Mouse (Mus musculus) hindbrain, embryonic 10.5 days (tissue): ENCODE data around the gene Bicd1. TPM values are rescaled to one million over a fixed set of nuclear protein-coding genes. Genes with fewer than 3 reads are reported as not detected.
"Not testable (repeated sequence)": the region's sequence is repeated elsewhere in the genome, so short reads cannot be mapped to it uniquely, and the experiment has no call there.

Experiments used
- DNase-seq: peaks from one replicate; pipeline ENCODE4 v3.0.0-alpha.2; 2017; ENCODE audit warnings: low spot score
- H3K27ac ChIP-seq: fragments of 300-500 bp; sonication (generic); 2 replicates; pipeline ENCODE4 v1.5.1; 2016; ENCODE audit warnings: mild to moderate bottlenecking, moderate library complexity
- H3K27me3 ChIP-seq: fragments of 300-500 bp; sonication (generic); 2 replicates; pipeline ENCODE4 v1.6.1; 2016; ENCODE audit warnings: mild to moderate bottlenecking; ENCODE audit not compliant: poor library complexity, insufficient read depth, severe bottlenecking
- H3K36me3 ChIP-seq: fragments of 300-500 bp; sonication (generic); 2 replicates; pipeline ENCODE4 v1.6.1; 2016; ENCODE audit warnings: mild to moderate bottlenecking, moderate library complexity
- H3K4me1 ChIP-seq: fragments of 300-500 bp; sonication (generic); replicated peaks from 2 replicates; pipeline ENCODE4 v1.6.1; 2016; ENCODE audit warnings: mild to moderate bottlenecking
- H3K4me3 ChIP-seq: fragments of 300-500 bp; sonication (generic); 2 replicates; pipeline ENCODE4 v1.5.1; 2016; ENCODE audit warnings: mild to moderate bottlenecking, moderate library complexity
- H3K9me3 ChIP-seq: fragments of 300-500 bp; sonication (generic); 2 replicates; pipeline ENCODE4 v1.6.1; 2016; ENCODE audit warnings: mild to moderate bottlenecking, moderate library complexity
- WGBS: fragments of 180-500 bp; shearing (Covaris S2); methylation state at CpG from one replicate; pipeline ENCODE4 v1.1.7; 2016; 5-methylcytosine and 5-hydroxymethylcytosine counted together
- polyA plus RNA-seq: library from polyadenylated mRNA; unstranded; fragments of >200 nt; fragmentation: Nextera tagmentation; extraction: Ambion mirVana; gene quantifications from 2 replicates; pipeline ENCODE4 v1.2.1, GENCODE M21; 2016

Gene Bicd1
- polyA plus RNA-seq, 1 experiment from 2014 or later, result 13.9 TPM

- Histone ChIP-seq H3K27ac (no peak overlapping the region), H3K4me1 (peaks cover 4% of the 10 kb centered on the region; the same call in 1 of the 2 replicates), H3K27me3 (no peaks in the 10 kb centered on the region), H3K4me3 (no peak overlapping the region), H3K9me3 (no peaks in the 10 kb centered on the region), H3K36me3 (no peaks in the 10 kb centered on the region)
- DNase-seq, result no peak
- WGBS, result 66% methylated on average over 1 of the region's 1 CpGs
These were observed 34.2 kb downstream of the Bicd1 start for GRCm38 (mm10) chr6:149442884-149443283.

GRCm38 (mm10) chr6:149445854-149446253 lies 37.2 kb downstream of the Bicd1 start:
- Histone ChIP-seq H3K4me1 (peaks cover 4% of the 10 kb centered on the region; the same call in 1 of the 2 replicates), H3K9me3 (no peaks in the 10 kb centered on the region), H3K27ac (no peak overlapping the region), H3K4me3 (no peak overlapping the region), H3K36me3 (no peaks in the 10 kb centered on the region), H3K27me3 (no peaks in the 10 kb centered on the region)
- 76% methylated on average over 10 of the region's 10 CpGs for WGBS
- DNase-seq, result no peak

- Histone ChIP-seq H3K4me3 (no peak overlapping the region), H3K9me3 (no peaks in the 10 kb centered on the region), H3K36me3 (no peaks in the 10 kb centered on the region), H3K27me3 (no peaks in the 10 kb centered on the region), H3K27ac (no peak overlapping the region), H3K4me1 (no peaks in the 10 kb centered on the region)
- no peak for DNase-seq
These were observed 48.6 kb downstream of the Bicd1 start for GRCm38 (mm10) chr6:149457324-149457723.

GRCm38 (mm10) chr6:149460971-149461370 lies 52.3 kb downstream of the Bicd1 start:
- no peaks in the 10 kb centered on the region for H3K9me3 ChIP-seq
- H3K27ac ChIP-seq, result no peak overlapping the region
- no peak overlapping the region for H3K4me3 ChIP-seq
- DNase-seq, result no peak
- H3K4me1 ChIP-seq, result no peaks in the 10 kb centered on the region
- H3K27me3 ChIP-seq, result no peaks in the 10 kb centered on the region
- 14% methylated on average over 1 of the region's 1 CpGs for WGBS
- peaks cover 4% of the 10 kb centered on the region; the same call in 1 of the 2 replicates for H3K36me3 ChIP-seq

- 76% methylated on average over 15 of the region's 15 CpGs for WGBS
These were observed 62.8 kb downstream of the Bicd1 start for GRCm38 (mm10) chr6:149471477-149471876.

GRCm38 (mm10) chr6:149472441-149472840 lies 63.8 kb downstream of the Bicd1 start:
- H3K4me1 ChIP-seq, DNase-seq, H3K27me3 ChIP-seq, H3K36me3 ChIP-seq, H3K4me3 ChIP-seq, H3K9me3 ChIP-seq, H3K27ac ChIP-seq: not testable (repeated sequence)
- WGBS, result 94% methylated on average over 6 of the region's 6 CpGs

More at GRCm38 (mm10) chr6:149471477-149471876, 62.8 kb downstream of the Bicd1 start:
- no peaks in the 10 kb centered on the region for H3K9me3 ChIP-seq
- H3K27ac ChIP-seq, result no peak overlapping the region
- DNase-seq, result no peak
- H3K4me3 ChIP-seq, result no peak overlapping the region
- no peaks in the 10 kb centered on the region for H3K4me1 ChIP-seq
- H3K27me3 ChIP-seq, result no peaks in the 10 kb centered on the region
- H3K36me3 ChIP-seq, result no peaks in the 10 kb centered on the region

- H3K4me3 ChIP-seq, H3K27ac ChIP-seq, H3K36me3 ChIP-seq, H3K27me3 ChIP-seq, H3K9me3 ChIP-seq, H3K4me1 ChIP-seq, DNase-seq: not testable (repeated sequence)
- 87% methylated on average over 5 of the region's 5 CpGs for WGBS
These were observed 73.2 kb downstream of the Bicd1 start for GRCm38 (mm10) chr6:149481868-149482267.

GRCm38 (mm10) chr6:149494662-149495061 lies 86.0 kb downstream of the Bicd1 start:
- DNase-seq, result no peak
- Histone ChIP-seq H3K4me1 (no peaks in the 10 kb centered on the region), H3K4me3 (no peak overlapping the region), H3K9me3 (no peaks in the 10 kb centered on the region), H3K27ac (no peak overlapping the region), H3K27me3 (no peaks in the 10 kb centered on the region), H3K36me3 (peaks cover 8% of the 10 kb centered on the region; the same call in 1 of the 2 replicates)
- 91% methylated on average over 2 of the region's 2 CpGs for WGBS

GRCm38 (mm10) chr6:149495925-149496324 lies 87.2 kb downstream of the Bicd1 start:
- Histone ChIP-seq H3K4me3 (no peak overlapping the region), H3K36me3 (peaks cover 8% of the 10 kb centered on the region; the same call in 1 of the 2 replicates), H3K27me3 (no peaks in the 10 kb centered on the region), H3K9me3 (no peaks in the 10 kb centered on the region), H3K4me1 (no peaks in the 10 kb centered on the region), H3K27ac (no peak overlapping the region)
- no peak for DNase-seq

GRCm38 (mm10) chr6:149565720-149566498 lies 157.2 kb downstream of the Bicd1 start:
- WGBS, result 3% methylated on average over 19 of the region's 19 CpGs
- H3K9me3 ChIP-seq, result no peaks in the 10 kb centered on the region
- H3K4me3 ChIP-seq, result peak overlapping the region; percentile 72
- no peaks in the 10 kb centered on the region for H3K36me3 ChIP-seq
- DNase-seq, result peak; percentile 77
- peaks cover 10% of the 10 kb centered on the region for H3K4me1 ChIP-seq
- H3K27me3 ChIP-seq, result no peaks in the 10 kb centered on the region
- H3K27ac ChIP-seq, result peak overlapping the region; percentile 78

GRCm38 (mm10) chr6:149567219-149567618 lies 158.5 kb downstream of the Bicd1 start:
- Histone ChIP-seq H3K27me3 (no peaks in the 10 kb centered on the region), H3K4me1 (peaks cover 10% of the 10 kb centered on the region), H3K4me3 (no peak overlapping the region), H3K9me3 (no peaks in the 10 kb centered on the region), H3K36me3 (no peaks in the 10 kb centered on the region), H3K27ac (no peak overlapping the region)
- WGBS, result 89% methylated on average over 1 of the region's 1 CpGs
- no peak for DNase-seq

- DNase-seq, result no peak
- H3K4me3 ChIP-seq, result no peak overlapping the region
- no peaks in the 10 kb centered on the region for H3K36me3 ChIP-seq
- no peaks in the 10 kb centered on the region for H3K9me3 ChIP-seq
- H3K27ac ChIP-seq, result no peak overlapping the region
- no peaks in the 10 kb centered on the region for H3K4me1 ChIP-seq
- no peaks in the 10 kb centered on the region for H3K27me3 ChIP-seq
- 88% methylated on average over 1 of the region's 1 CpGs for WGBS
These were observed 165.6 kb downstream of the Bicd1 start for GRCm38 (mm10) chr6:149574288-149574687.

GRCm38 (mm10) chr6:149580053-149580452 lies 171.4 kb downstream of the Bicd1 start:
- H3K9me3 ChIP-seq, result peaks cover 27% of the 10 kb centered on the region
- no peaks in the 10 kb centered on the region for H3K4me1 ChIP-seq
- peaks cover 21% of the 10 kb centered on the region for H3K36me3 ChIP-seq
- DNase-seq, result no peak
- no peak overlapping the region for H3K27ac ChIP-seq
- H3K27me3 ChIP-seq, result no peaks in the 10 kb centered on the region
- no peak overlapping the region for H3K4me3 ChIP-seq
